Mouse (Mus musculus): ENCODE data around the gene Panx3. TPM values are rescaled to one million over a fixed set of nuclear protein-coding genes. Genes with fewer than 3 reads are reported as not detected.

Panx3 gene
- polyA plus RNA-seq, 1 experiment from 2014 or later, result 38.1 TPM

DNA sequence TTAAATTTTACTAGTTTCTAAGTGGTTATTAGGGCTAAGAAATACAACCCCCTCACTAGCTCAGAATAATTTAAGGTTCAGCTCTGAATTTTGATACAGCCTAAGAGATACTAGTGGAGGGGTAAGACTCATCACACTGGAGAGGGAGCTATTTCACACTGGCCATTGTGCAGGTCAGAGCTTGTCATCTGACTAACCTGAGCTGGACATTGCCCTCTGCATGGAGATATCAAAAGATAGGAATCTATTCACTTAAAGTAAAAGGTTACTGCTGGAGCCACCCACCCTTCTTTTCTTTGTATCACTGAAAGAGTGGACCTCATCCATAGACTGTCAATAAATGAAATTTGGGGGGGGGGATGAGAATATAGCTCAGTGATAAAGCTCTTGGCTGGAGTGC, 54.7 kb downstream of the Panx3 start:
- Histone ChIP-seq H3K9ac (no peak overlapping the region), H3K27ac (replicated peaks) (no peak overlapping the region), H3K4me3 (replicated peaks) (peak overlapping the region; percentile 71), H3K9me3 (replicated peaks) (no peaks in the 10 kb centered on the region), H3K36me3 (no peaks in the 10 kb centered on the region), H3K4me1 (peaks cover 4% of the 10 kb centered on the region), H3K27me3 (no peaks in the 10 kb centered on the region), H3K4me2 (replicated peaks) (peak overlapping the region; percentile 72)
- ATAC-seq (ENCODE audit: insufficient number of reproducible peaks, low FRiP score, low TSS enrichment, low read depth), result no peak

DNA sequence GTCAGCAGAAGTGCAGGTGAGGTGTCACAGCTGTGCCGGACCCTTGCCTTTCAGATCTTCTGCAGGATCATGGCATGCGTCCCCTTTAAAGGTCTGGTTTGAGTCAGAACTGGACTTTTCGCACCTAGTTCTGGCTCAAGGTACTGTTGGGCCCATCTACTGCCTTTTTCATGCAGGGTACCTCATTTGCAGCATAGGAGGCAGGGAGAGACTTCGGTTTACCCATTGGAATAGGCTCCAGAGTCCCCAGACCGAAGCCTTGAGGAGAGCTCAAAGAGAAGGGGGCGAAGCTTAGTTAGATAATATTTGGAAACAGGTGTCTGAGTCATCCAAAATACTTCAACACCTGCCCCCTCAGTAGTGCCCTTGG, 55.1 kb downstream of the Panx3 start:
- peak overlapping the region; percentile 26 for H3K9ac ChIP-seq
- peak overlapping the region; percentile 71 for H3K4me3 ChIP-seq (replicated peaks)
- no peaks in the 10 kb centered on the region for H3K36me3 ChIP-seq
- H3K4me2 ChIP-seq (replicated peaks), result peak overlapping the region; percentile 72
- peaks cover 4% of the 10 kb centered on the region for H3K4me1 ChIP-seq
- H3K27me3 ChIP-seq, result no peaks in the 10 kb centered on the region
- no peak for ATAC-seq (ENCODE audit: insufficient number of reproducible peaks, low FRiP score, low TSS enrichment, low read depth)
- no peaks in the 10 kb centered on the region for H3K9me3 ChIP-seq (replicated peaks)
- H3K27ac ChIP-seq (replicated peaks), result peak overlapping the region; percentile 73
- 16% methylated on average over 6 of the region's 6 CpGs for WGBS

DNA sequence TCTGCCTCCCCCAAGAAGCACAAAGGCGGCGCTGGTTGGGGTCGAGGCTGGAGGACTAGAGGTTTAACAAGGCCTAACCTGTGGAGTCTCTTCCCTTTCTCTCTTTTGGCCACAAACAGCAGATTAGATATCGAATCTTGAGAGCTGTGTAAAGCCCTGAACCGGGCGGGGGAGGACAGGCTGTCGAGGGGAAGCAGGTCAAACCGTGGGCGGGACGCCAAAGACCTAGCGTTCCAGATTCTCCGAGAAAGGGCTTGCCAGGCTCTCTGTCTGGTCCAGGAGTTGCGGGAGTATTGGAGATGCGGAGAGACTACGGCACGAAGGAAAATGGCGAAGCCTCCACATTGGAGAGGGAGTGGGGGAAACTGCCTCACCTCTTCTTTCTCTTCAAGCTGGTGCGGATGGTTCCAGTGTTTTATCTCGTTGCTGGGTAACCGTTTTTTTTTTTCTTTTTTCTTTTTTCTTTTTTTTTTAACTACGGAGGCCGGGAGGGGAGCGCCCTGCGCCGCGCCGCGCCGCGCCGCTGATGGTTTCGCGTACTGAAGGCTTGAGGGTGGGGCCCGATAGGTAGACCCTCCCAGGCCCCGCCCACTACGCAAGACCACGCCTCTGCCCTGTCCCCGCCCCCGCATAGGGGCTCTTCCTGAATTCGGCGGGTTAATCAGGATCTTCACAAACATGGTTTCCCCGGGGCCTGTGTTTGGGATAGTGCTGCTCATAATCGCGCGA, 55.7 kb downstream of the Panx3 start, which contains the start of gene Spa17:
TSS of gene Spa17 (minus strand) at position 541 of the 729 bp plus-strand sequence.
- H3K36me3 ChIP-seq, result no peaks in the 10 kb centered on the region
- no peaks in the 10 kb centered on the region for H3K9me3 ChIP-seq (replicated peaks)
- H3K27ac ChIP-seq (replicated peaks), result peak within 1 kb of the TSS; percentile 73
- H3K4me3 ChIP-seq (replicated peaks), result peak within 1 kb of the TSS; percentile 71
- H3K27me3 ChIP-seq, result no peaks in the 10 kb centered on the region
- under 1% methylated on average over 45 of the region's 45 CpGs for WGBS
- ATAC-seq (ENCODE audit: insufficient number of reproducible peaks, low FRiP score, low TSS enrichment, low read depth), result peak; percentile 95
- H3K9ac ChIP-seq, result peak within 1 kb of the TSS; percentile 63
- H3K4me2 ChIP-seq (replicated peaks), result peak within 1 kb of the TSS; percentile 72
- H3K4me1 ChIP-seq, result peaks cover 4% of the 10 kb centered on the region

Other genes with a start within 250 kb of the Panx3 start
- gene Robo3, start 236.0 kb downstream of the Panx3 start, polyA plus RNA-seq (2015; fragmentation: Nextera tagmentation; extraction: Ambion mirVana), result 0.09 and 0.19 TPM in 2 replicates
- gene Msantd2, start 179.9 kb downstream of the Panx3 start, polyA plus RNA-seq (2015; fragmentation: Nextera tagmentation; extraction: Ambion mirVana), result 20.0 and 24.8 TPM in 2 replicates
- gene Esam, start 141.2 kb downstream of the Panx3 start, polyA plus RNA-seq (2015; fragmentation: Nextera tagmentation; extraction: Ambion mirVana), result 52.1 and 56.3 TPM in 2 replicates
- 1.6 and 2.0 TPM in 2 replicates for gene Vsig2, start 130.0 kb downstream of the Panx3 start, polyA plus RNA-seq (2015; fragmentation: Nextera tagmentation; extraction: Ambion mirVana)
- gene Nrgn, start 116.3 kb downstream of the Panx3 start, polyA plus RNA-seq (2015; fragmentation: Nextera tagmentation; extraction: Ambion mirVana), result 7.9 and 10.9 TPM in 2 replicates
- gene Siae, start 113.5 kb downstream of the Panx3 start, polyA plus RNA-seq (2015; fragmentation: Nextera tagmentation; extraction: Ambion mirVana), result 10.9 and 12.1 TPM in 2 replicates
- 11.6 and 18.1 TPM in 2 replicates for gene Spa17, start 55.5 kb downstream of the Panx3 start, polyA plus RNA-seq (2015; fragmentation: Nextera tagmentation; extraction: Ambion mirVana)
- gene Tbrg1, start 11.9 kb downstream of the Panx3 start, polyA plus RNA-seq (2015; fragmentation: Nextera tagmentation; extraction: Ambion mirVana), result 179 and 192 TPM in 2 replicates
- gene Olfr160, start 47.0 kb upstream of the Panx3 start, polyA plus RNA-seq (2015; fragmentation: Nextera tagmentation; extraction: Ambion mirVana), result 0.09 and 0.16 TPM in 2 replicates
- 0.48 TPM in 1 of 2 replicates, not detected in the other for gene Olfr874, start 75.9 kb upstream of the Panx3 start, polyA plus RNA-seq (2015; fragmentation: Nextera tagmentation; extraction: Ambion mirVana)
- gene Olfr875, start 102.6 kb upstream of the Panx3 start, polyA plus RNA-seq (2015; fragmentation: Nextera tagmentation; extraction: Ambion mirVana), result 0.79 TPM in 1 of 2 replicates, not detected in the other
- gene Olfr876, start 133.8 kb upstream of the Panx3 start, polyA plus RNA-seq (2015; fragmentation: Nextera tagmentation; extraction: Ambion mirVana), result 0.04 and 0.05 TPM in 2 replicates
- gene Olfr877, start 185.0 kb upstream of the Panx3 start, polyA plus RNA-seq (2015; fragmentation: Nextera tagmentation; extraction: Ambion mirVana), result 0.22 and 0.28 TPM in 2 replicates
- 0.16 and 0.19 TPM in 2 replicates for gene Olfr145, start 227.5 kb upstream of the Panx3 start, polyA plus RNA-seq (2015; fragmentation: Nextera tagmentation; extraction: Ambion mirVana)
- gene Olfr878, start 248.6 kb upstream of the Panx3 start, polyA plus RNA-seq (2015; fragmentation: Nextera tagmentation; extraction: Ambion mirVana), result 0.09 and 0.35 TPM in 2 replicates

All from embryonic facial prominence, embryonic 15.5 days (tissue).